Mouse (Mus musculus) G1E (cell line): ENCODE results near the gene Pex12.

Experiments used
- CTCF ChIP-seq: IDR thresholded peaks from 2 replicates; pipeline ENCODE4 v1.5.1; 2012; ENCODE audit warnings: low read depth, low read length, inconsistent platforms, mixed read lengths
- POLR2AphosphoS5 ChIP-seq: IDR thresholded peaks from 2 replicates; pipeline ENCODE4 v1.6.1; 2012; ENCODE audit warnings: low read depth, low read length, inconsistent platforms; ENCODE audit not compliant: insufficient replicate concordance

- TF ChIP-seq CTCF (no peak), POLR2AphosphoS5 (no peak)
Observed at GRCm38 (mm10) chr11:83299724-83300123, 2.7 kb downstream of the Pex12 start.
